Mouse (Mus musculus): ENCODE data around the gene H3f3b. TPM values are rescaled to one million over a fixed set of nuclear protein-coding genes. Genes with fewer than 3 reads are reported as not detected.
A peak's percentile ranks its signal among the peaks of the same experiment; 100 is the strongest.

H3f3b gene
- total RNA-seq, 2 experiments from 2014 or later, result 253 to 254 TPM

DNA sequence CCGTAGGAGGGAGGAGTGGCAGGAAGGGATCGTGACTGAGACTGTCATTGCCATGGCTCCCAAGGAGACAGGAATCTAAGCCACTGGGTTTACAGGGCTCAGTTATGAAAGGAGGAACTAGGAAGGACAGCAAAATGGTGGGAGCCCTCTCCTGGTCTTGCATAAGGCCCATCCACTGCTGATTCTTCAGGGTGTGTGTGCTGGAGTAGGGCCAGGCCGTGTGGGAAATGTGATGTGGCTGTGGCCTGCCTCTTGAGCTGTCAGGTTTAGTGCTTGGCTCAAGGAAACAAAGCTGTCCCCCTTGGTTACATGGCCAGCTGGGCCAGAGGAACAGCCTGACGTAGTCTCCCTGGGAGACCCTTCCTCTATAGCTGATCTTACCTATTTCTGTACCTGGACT, 22.4 kb upstream of the H3f3b start:
- intact Hi-C loops (cut with DNase I), result no loop called here
- no peak for DNase-seq (ENCODE audit: low spot score in 2 of 2)

DNA sequence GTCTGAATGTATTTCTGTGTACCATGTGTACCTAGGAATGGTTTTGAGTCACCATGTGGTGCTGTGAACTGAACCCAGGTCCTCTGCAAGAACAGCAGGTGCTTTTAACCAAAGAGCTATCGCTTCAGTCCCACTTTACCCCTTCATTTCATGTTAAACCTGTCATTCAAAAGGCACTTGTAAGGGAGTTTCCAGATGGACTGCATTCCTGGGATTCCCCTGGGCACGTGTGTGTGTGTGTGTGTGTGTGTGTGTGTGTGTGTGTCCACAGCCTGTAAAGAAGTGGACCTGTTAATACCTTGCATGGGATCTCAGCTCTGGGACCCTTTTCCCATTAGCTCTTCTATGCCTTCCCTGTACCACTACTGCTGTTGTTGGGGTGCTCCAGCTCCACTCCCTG, 21.8 kb upstream of the H3f3b start:
- intact Hi-C loops (cut with DNase I), result no loop called here
- no peak for DNase-seq (ENCODE audit: low spot score in 2 of 2)

DNA sequence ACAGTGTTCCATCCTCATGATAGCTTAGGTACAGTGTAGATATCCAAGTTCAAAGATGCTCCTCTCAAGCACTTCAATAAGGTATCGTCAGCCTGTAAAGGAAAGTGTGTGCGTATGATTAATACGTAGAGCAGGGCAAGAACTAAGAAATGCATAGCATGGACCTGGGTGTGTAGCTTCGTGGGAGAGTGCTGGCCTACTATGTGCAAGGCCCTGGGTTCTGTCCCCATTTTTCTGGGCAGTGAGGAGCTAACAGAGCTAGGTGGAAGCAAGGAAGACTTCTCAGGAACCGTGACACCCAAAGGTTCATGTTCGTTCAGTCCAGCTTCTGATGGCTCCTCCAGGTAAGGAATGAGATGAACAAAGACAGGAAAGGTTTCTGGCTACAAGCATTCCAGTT, 17.4 kb upstream of the H3f3b start:
- intact Hi-C loops (cut with DNase I), result no loop called here
- no peak for DNase-seq (ENCODE audit: low spot score in 2 of 2)

DNA sequence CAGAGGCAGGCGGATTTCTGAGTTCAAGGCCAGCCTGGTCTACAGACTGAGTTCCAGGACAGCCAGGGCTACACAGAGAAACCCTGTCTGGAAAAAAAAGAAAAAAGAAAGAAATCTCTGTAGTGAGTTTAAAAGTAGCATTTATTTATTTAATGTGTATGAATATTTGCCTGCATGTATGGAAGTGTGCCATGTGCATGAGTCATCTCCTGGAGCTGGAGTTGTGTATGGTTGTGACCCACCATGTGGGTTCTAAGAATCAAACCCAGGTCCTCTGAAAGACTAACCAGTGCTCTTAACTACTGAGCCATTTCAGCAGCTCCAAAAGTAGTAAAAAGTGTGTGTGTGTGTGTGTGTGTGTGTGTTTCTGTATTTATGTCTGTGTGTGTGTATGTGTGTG, 15.5 kb upstream of the H3f3b start:
- DNase-seq (ENCODE audit: low spot score in 2 of 2), result no peak
- intact Hi-C loops (cut with DNase I), result no loop called here

DNA sequence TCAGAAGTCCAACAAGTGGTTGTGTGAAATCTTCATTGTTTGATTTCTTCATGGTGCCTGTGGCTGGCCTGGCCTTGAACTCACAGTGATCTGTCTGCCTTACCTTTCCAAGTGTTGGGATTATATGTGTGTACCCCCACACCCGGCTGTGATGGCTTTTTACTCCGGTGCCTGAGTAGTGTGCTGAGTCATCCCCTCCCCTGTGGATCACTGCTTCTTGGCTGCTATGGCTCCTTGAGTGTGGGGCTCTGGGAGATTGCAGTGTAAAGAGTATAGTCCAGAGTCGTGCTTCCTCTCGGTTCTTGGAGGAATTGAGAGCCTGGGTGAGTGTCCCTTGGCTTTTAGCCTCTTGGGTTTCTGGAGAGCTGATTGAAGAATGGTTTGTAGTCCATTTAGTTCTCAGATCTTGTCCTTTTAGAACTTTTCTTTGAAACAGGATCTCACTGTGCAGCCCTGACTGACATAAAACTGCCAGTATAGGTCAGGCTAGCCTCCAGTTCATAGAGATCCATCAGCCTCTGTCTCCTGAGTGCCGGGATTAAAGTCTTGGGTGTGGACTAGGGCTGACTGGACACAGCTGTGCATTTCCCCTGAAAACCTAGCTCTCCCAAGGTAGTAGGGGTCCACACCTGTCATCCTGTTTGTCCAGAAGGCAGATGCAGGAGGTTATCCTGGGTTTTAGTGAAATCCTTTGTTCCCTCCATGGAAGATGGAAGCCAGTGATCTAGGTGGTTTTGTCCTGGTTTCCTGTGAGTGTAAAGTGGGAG, 14.8 kb upstream of the H3f3b start:
- DNase-seq (ENCODE audit: low spot score in 2 of 2), result no peak
- intact Hi-C loops (cut with DNase I), result no loop called here

DNA sequence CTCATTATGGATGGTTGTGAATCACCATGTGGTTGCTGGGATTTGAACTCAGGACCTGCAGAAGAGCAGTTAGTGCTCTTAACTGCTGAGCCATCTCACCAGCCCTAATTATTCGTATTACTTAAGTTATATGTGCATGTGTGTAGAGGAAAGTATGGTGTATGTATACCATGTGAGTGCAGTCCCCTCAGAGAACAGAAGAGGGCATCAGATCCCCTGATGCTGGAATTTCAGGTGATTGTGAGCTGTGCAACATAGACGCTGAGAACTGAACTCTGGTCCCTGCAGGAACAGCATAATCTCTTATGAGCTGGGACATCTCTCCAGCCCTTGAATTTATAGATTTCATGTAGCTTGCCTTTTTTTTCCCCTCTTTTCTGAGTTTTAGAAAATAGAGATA, 14.1 kb upstream of the H3f3b start:
- intact Hi-C loops (cut with DNase I), result no loop called here
- DNase-seq (ENCODE audit: low spot score in 2 of 2), result no peak

DNA sequence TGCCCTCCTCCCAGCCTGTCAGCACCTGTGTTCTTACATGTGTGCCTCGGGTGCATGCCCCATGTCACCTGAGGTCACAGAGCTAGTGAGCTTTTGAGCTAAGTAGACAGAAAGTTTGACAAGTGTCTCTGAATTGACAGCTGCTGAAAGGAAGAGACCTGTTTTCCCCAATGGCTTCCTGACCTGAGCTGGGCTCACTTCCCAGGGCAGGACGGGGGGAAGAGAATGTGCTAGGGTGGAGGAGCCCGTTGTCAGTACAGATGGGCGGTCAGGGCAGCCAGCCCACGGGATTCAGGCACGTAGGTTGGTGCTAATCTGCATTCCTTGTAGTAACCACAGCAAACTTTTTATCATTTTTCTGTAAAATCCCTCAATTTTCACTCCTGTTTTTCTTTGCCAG, 12.8 kb upstream of the H3f3b start:
- no peak for DNase-seq (ENCODE audit: low spot score in 2 of 2)
- intact Hi-C loops (cut with DNase I), result no loop called here

DNA sequence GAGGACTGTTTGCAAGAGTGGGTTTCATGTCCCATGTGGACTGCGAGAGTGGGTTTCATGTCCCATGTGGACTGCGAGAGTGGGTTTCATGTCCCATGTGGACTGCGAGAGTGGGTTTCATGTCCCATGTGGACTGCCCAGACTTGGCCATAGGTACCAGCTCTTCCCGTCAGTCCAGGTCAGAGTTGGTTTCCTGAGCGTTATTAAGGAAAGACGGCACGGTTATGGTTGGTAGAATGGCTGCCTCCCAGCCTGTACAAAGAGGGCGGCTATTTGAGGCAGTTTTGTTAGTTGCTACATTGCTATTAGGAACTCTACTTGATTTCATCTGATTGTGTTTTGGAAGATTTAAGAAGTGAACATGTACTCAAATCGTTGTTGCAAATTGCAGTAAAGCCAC, 10.1 kb upstream of the H3f3b start:
- intact Hi-C loops (cut with DNase I), result no loop called here
- no peak for DNase-seq (ENCODE audit: low spot score in 2 of 2)

DNA sequence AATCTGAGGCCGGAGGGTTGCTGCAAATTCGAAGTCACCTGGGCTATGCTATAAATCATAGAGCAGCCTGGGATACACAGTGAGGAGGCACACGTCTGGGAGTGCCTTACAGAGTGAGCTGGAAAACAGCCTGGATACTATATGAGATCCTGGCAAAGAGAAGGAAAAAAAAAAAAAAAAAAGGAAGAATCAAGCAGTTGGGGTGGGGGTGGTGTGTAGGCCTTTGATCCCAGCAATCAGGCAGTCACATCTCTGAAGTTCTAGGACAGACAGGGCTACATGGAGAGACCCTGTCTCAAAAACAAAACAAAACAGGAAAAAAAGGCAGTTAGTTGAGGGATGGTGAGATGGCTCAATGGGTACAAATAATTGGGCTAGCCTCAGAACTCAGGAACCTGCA, 8.9 kb upstream of the H3f3b start:
- intact Hi-C loops (cut with DNase I), result no loop called here
- DNase-seq (ENCODE audit: low spot score in 2 of 2), result no peak

DNA sequence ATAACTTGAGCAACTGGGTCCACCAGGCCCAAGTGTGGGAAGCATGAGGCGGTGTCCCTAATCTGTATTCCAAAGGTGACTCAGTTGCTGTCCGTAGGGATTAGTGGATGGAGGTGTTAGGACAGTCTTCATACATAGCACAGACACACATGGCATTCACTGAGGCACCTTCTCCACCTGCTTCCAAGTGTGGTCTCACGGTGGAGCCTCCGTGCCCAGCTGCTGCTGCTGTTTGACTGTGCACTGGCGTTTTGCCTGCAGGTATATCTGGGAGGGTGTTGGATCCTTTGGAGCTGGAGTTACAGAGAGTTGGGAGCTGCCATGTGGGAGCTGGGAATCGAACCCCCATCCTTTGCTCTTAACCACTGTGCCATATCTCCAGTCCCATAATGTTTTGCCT, 6.8 kb upstream of the H3f3b start:
- intact Hi-C loops (cut with DNase I), result no loop called here
- no peak for DNase-seq (ENCODE audit: low spot score in 2 of 2)

DNA sequence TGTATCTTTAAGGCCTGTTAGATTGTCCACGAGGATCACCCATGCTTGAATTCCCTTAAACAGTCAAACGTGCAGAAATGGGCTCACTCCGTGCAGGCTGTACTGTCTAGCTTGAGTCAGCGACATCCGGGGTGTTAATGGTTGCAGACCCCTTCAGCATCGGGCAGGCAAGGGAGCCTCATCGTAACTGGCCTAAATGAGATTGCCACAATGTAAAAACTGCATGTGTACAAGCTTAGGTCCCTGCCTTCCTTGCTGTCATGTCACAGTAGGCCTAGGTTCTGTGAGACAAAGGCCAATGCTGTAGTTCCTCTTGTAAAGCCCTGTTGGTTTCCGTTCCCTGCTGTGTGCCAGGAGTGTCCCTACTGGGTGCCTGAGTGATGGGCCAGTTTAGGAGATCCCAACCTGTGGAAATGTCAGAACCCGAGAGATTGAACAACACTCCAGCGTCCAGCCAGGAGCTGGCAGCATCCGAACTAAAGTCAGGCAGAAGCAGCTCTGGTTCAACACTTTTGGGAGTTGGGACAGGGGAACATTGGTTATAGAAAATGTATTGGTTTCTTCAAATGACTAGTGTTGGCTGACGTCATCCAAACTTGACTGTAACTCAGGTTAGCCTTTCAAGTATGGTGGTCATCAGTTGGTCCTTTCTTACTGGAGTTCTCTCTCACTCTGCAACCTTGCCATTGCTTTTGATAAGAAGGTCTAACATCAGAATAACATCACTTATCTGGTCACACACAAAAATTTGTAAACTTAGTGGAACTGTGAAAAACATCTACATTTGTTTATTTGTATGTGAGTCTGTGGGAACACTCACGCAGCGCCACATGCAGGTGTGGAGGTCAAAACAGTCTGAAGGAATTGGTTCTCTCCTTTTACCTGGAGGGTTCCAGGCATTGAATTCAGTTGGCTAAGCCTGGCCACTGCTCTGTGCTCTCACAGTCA, 3.4 kb upstream of the H3f3b start:
- intact Hi-C loops (cut with DNase I), result loop anchor here (2.0 kb wide), 2 partner anchors 56 to 100 kb away; partner anchors contain the start of genes Trim65 and Wbp2
- no peak for DNase-seq (ENCODE audit: low spot score in 2 of 2)

DNA sequence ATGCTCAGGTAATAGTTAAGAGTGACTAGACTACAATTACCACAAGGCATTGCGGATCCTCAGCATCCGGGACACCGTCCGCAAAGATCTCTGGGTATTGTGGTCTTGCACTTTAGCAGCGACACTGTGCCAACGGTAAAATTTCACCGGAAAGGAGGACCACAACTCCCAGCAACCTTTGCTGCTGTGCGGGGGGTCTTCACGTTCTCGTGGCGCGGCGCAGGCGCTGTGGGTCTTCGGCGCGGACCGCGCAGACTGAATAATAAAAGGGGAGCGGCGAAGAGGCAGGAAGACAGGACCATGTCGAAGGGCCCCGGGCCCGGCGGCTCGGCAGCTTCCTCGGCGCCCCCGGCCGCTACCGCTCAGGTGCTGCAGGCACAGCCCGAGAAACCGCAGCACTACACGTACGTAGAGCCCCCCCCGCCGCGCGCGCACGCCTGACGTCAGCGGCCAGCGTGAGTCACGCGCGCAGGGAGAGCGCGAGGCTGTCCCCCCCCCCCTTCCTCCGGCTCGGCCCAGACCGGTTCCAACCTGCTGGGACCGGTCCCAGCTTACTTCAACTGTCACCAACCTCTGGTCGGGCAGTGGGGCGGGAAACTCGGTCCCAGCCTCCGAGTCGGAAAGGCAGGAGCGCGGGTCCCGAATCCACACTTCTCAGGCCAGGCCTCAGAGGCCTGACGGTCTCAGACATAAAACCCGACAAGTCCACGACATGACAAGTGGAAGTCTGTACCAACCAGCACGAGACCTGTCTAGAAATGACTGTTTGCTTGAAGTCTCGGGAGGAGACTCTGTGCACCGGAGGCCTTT, 2.5 kb upstream of the H3f3b start, which contains the start of gene Unk:
TSS of gene Unk (plus strand) at position 235 of the 810 bp plus-strand sequence.
- intact Hi-C loops (cut with DNase I), result loop anchor here (2.0 kb wide), 2 partner anchors 57 to 101 kb away; partner anchors contain the start of genes Trim65 and Wbp2
- DNase-seq (ENCODE audit: low spot score in 2 of 2), result peak; percentile 97 to 98

DNA sequence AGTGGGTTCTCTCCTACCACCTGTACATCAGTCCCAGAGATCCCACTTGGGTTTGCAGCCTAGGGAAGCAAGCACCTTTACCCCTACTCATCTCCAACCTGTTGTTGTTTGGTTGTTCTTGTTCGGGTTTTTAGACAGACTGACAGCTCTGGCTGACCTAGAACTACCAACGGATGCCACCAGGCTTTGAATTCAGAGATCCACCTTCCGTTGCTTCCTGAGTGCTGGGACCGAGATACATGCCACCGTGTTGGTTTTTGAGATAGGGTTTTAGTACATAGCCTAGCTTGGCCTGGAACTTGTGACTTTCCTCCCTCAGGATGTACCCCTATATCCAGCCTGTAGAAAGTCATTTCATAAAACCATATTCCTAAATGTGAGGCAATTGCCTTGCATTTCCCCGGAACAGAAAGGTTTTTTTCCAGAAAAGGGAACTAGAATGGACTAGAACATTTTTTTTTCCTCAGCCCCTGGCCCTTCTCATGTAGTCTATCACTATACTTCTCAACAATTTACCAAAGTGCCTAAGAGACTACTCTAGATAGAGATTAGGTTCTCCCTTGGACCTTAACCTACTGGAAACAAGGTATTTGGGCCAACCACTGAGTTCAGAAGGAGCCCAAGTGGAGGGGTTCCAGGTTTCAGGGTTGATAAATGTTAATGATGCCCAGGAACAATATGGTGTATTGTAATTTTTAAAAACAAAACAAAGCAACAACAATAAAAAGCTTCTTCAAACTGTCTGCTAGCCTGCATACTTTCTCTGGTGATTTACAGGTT, 1.5 kb upstream of the H3f3b start:
- intact Hi-C loops (cut with DNase I), result no loop called here
- DNase-seq (ENCODE audit: low spot score in 2 of 2), result no peak

DNA sequence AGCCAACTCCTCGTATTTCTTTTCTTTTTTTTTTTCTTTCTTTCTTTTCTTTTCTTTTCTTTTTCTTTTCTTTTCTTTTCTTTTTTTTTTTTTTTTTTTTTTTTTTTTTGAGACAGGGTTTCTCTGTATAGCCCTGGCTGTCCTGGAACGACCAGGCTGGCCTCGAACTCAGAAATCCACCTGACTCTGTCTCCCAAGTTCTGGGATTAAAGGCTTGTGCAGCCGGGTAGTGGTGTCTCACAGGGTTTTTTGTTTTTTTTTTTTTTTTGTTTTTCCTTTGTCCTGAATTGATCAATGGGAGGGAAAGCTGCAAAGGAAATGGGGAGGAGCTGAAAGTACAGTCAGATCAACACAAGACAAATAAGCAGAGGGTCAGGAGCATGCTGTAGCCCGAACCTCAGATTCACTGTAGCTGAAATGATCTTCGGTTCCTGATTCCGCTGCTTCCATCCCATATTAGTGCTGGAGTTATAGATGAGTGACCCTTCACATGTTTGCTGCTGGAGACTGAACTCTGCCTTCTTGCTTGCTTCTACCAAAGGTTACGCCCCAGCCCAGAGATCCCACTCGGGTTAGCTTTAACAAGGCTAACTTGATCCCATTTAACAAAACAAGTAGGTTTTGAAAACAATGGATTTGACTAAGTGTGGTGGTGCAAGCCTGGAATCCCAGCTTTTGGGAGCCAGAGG, 559 bp upstream of the H3f3b start:
- intact Hi-C loops (cut with DNase I), result no loop called here
- no peak for DNase-seq (ENCODE audit: low spot score in 2 of 2)

DNA sequence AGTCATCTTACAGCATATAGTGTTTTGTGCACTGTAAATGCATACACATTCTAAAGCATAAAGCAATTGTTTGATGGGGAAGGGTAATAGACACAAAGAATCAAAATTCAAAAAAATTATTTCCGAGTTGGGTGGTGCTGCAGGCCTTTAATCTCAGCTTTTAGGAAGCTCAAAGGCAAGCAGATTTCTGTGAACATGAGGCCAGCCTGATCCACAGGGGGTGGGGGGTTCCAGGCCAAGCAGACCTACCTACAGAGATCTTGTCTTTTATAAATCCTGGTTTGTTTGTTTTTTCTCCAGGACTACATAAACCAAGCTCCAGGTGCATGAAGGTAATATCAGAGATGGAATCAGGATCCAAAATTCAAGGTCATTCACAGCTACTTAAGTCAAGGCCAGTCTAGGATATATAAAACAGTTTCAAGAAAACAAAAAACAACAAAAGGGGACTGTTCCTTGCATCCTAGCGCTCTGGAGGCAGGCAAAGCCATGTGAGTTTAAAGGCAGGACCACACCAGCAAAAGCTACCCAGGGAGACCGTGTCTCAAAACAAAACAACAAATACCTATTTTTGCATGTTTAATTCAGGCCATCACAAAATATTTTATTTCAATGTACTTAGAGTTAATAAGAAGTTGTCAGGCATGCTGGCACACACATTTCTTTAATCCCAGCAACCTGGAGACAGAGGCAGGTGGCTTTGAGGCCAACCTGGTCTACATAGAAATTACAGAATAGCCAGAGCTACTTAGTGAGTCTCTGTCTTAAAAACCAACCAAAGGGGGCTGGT, 2.5 kb downstream of the H3f3b start:
- intact Hi-C loops (cut with DNase I), result no loop called here
- no peak for DNase-seq (ENCODE audit: low spot score in 2 of 2)

DNA sequence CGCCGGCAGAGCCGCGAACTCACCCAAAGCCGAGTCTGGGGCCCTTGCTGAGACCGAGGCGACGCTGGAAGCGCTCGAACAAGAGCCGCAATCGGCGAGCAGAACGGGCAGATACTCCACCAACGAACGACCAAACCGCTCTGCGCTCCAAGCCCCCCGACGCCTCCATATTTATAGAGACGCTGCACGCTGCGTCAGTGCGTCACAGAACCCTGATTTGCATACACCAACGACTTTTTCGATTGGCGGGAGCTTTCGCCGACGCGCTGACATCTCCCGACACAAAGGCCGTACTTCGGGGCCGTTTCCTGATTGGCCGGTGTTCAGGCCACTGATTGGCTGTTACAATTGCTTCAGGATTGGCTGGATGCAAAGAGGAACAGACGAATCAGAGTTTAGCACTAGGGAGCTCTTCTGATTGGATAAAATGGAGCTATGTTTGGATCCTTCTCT, 3.4 kb downstream of the H3f3b start:
- DNase-seq (ENCODE audit: low spot score in 2 of 2), result peak; percentile 94 to 95
- intact Hi-C loops (cut with DNase I), result no loop called here

DNA sequence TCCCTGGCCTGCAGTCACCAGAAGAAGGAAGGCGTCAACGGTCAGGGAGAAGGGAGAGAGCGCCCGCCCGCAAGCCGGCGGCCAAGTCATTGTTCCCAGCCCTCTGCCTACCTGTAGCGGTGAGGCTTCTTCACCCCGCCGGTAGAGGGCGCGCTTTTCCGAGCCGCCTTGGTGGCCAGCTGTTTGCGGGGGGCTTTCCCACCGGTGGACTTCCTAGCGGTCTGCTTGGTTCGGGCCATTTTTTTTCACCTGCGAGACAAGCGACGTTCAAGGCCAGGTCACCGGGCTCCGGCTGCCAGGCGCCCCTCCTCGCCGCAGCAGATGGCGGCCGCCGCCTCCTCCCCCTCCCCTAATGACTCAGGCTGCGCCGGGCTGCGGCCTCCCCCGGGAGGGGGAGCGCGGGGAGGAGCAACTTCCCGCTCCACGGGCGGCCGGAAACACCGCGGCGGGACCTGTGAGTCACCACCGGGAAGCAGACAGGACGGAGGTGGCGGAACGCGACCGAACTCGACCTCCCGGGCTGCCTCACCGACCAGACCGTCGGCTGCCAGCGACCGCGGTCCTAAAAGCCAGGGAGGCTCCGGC, 3.9 kb downstream of the H3f3b start:
- DNase-seq (ENCODE audit: low spot score in 2 of 2), result peak; percentile 80 to 81
- intact Hi-C loops (cut with DNase I), result no loop called here

Measured in left cerebral cortex, postnatal 36 days (tissue).